In the genomic region with DNA sequence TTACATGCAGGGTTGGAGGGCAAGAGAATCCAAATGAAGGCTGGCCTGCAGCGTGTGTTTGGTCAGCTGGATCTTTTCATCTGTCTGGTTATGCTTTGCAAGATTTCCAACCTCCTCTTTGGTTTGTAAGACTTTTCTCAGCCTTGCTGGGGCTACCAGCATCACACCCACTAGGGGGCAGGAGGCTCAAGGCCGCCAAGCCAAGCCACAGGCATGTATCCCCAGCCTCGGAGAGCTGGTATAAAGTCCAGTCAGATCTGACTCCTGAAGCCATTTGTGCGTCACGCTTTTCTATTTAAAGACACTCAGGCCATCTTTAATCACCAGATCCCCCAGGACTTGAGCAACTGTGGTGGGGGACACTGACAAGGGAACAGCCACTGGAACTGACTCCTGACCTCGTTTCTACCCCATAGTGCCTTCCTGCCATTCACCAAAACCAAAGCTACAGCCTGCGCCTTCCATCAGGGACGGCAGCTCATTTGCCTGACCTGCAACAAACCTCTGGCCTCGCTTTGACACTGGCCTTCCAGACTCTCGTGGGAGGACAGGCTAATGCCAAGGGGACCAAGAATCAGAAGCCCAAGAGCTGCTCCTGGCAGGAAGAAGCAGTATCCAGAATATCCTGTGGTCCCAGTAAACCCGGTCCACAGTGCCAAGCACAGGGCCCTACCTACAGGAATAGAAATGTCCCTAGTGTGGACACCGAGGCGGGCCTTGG, we compare ENCODE assay signal across 8 mouse cellular contexts. TPM values are rescaled to one million over a fixed set of nuclear protein-coding genes. Genes with fewer than 3 reads are reported as not detected.
DNase-seq lines count a peak whose midpoint lies in the region; ATAC-seq and TF ChIP-seq lines count a peak whose summit lies in the region.

No protein-coding gene starts in this region.

- 48% methylated on average over 13 of the region's 13 CpGs for WGBS in bone marrow, adult 2 months
- WGBS in stomach, embryonic 15.5 days: 45% methylated on average over 13 of the region's 13 CpGs

- no peak overlapping the region for H3K4me3 ChIP-seq in bone marrow, adult 2 months (replicated peaks; ENCODE audit: control insufficient read depth, low read depth, low read length)
- H3K4me3 ChIP-seq in embryonic fibroblast, embryonic 13.5 days (ENCODE audit: insufficient read depth, low read length): no peak overlapping the region
- H3K4me3 ChIP-seq in stomach, embryonic 15.5 days (replicated peaks): no peak overlapping the region

- H3K27ac ChIP-seq in bone marrow, adult 2 months (ENCODE audit: control insufficient read depth, insufficient read depth, low read depth, low read length, poor library complexity): peak overlapping the region; percentile 31; the same call in 1 of the 2 replicates
- peak overlapping the region; percentile 64 for H3K27ac ChIP-seq in embryonic fibroblast, embryonic 13.5 days (ENCODE audit: insufficient read depth, low read length)
- H3K27ac ChIP-seq in stomach, embryonic 15.5 days: peak overlapping the region; percentile 32; the same call in 1 of the 2 replicates

- no peak for TF ChIP-seq POLR2A in bone marrow, adult 2 months (IDR thresholded peaks at IDR 0.05; ENCODE audit: borderline replicate concordance, control insufficient read depth, low read depth, low read length)
- no peak for TF ChIP-seq POLR2A in embryonic fibroblast, embryonic 13.5 days (IDR thresholded peaks at IDR 0.05; ENCODE audit: low read depth, low read length)

- DNase-seq in frontal cortex, adult 2 months (ENCODE audit: extremely low spot score in 1 of 2, low spot score in 1 of 2): peak; percentile 57 to 83
- peak; percentile 82 for DNase-seq in left cerebral cortex, postnatal 4 days

- H3K27me3 ChIP-seq in stomach, embryonic 15.5 days (replicated peaks): no peaks in the 10 kb centered on the region

- H3K9me3 ChIP-seq in stomach, embryonic 15.5 days: no peaks in the 10 kb centered on the region

- H3K36me3 ChIP-seq in stomach, embryonic 15.5 days: no peaks in the 10 kb centered on the region

- TF ChIP-seq CTCF in bone marrow, adult 2 months (IDR thresholded peaks at IDR 0.05; ENCODE audit: control insufficient read depth, insufficient read depth, low read length): peak; percentile 96
- TF ChIP-seq CTCF in embryonic fibroblast, embryonic 13.5 days (IDR thresholded peaks at IDR 0.05; ENCODE audit: borderline replicate concordance, insufficient read depth, low read length): peak; percentile 86

- H3K4me2 ChIP-seq in stomach, embryonic 15.5 days: no peak overlapping the region

- ATAC-seq in frontal cortex, adult (ENCODE audit: low TSS enrichment): no peak
- peak; percentile 73 to 81 for ATAC-seq in hematopoietic stem cell, adult 5-6 weeks (replicated peaks in 1 of 2; ENCODE audit: insufficient read depth in 1 of 2, low FRiP score in 2 of 2, low TSS enrichment in 1 of 2, low read depth in 1 of 2, poor library complexity in 2 of 2, severe bottlenecking in 2 of 2)
- peak; percentile 55; the same call in 1 of the 2 replicates for ATAC-seq in monocyte, adult 5-6 weeks (replicated peaks; ENCODE audit: insufficient number of reproducible peaks, low FRiP score, low TSS enrichment, poor library complexity, severe bottlenecking)
- ATAC-seq in stomach, embryonic 15.5 days (ENCODE audit: insufficient read depth, low FRiP score, low read depth): peak; percentile 64

- peaks cover 3% of the 10 kb centered on the region; the same call in 1 of the 2 replicates for H3K4me1 ChIP-seq in bone marrow, adult 2 months (ENCODE audit: control insufficient read depth, insufficient read depth, low read length)
- H3K4me1 ChIP-seq in embryonic fibroblast, embryonic 13.5 days (ENCODE audit: control insufficient read depth, insufficient read depth, low read length): peaks cover 12% of the 10 kb centered on the region
- H3K4me1 ChIP-seq in stomach, embryonic 15.5 days: peaks cover 21% of the 10 kb centered on the region

- no peak overlapping the region for H3K9ac ChIP-seq in stomach, embryonic 15.5 days

- intact Hi-C loops in left cerebral cortex, postnatal 4 days (cut with DNase I): no loop called here

RNA-seq across cellular contexts. Expression of a gene that starts 49.7 kb away (rescaled TPM):
- 32.1 and 33.7 TPM in 2 replicates for polyA plus RNA-seq in frontal cortex, adult 2 months (2012; rRNA removed)
- 13.1 and 14.8 TPM in 2 replicates for polyA plus RNA-seq in bone marrow, adult 2 months (2011; ENCODE audit: insufficient read depth, insufficient read length, low replicate concordance, missing spikeins)
- 38.1 and 46.0 TPM in 2 replicates for polyA plus RNA-seq in embryonic fibroblast, embryonic 13.5 days (2011; ENCODE audit: insufficient read length, low read depth, missing spikeins)
- 61.8 and 79.4 TPM in 2 replicates for total RNA-seq in hematopoietic stem cell, adult 5-6 weeks (2017)
- 10 to 100 TPM; 60.9 to 61.4 TPM for total RNA-seq in left cerebral cortex, postnatal 4 days (2021)
- 67.9 to 73.5 TPM (median 73.1 TPM) in 3 replicates for total RNA-seq in monocyte, adult 5-6 weeks (2017)
- polyA plus RNA-seq in stomach, embryonic 15.5 days (2015; fragmentation: Nextera tagmentation; extraction: Ambion mirVana): 37.8 and 41.8 TPM in 2 replicates

RNA-seq across cellular contexts. Expression of a gene that starts 49.7 kb away (rescaled TPM):
- 38.4 and 44.0 TPM in 2 replicates for polyA plus RNA-seq in frontal cortex, adult 2 months (2012; rRNA removed)
- 14.6 and 24.0 TPM in 2 replicates for polyA plus RNA-seq in bone marrow, adult 2 months (2011; ENCODE audit: insufficient read depth, insufficient read length, low replicate concordance, missing spikeins)
- polyA plus RNA-seq in embryonic fibroblast, embryonic 13.5 days (2011; ENCODE audit: insufficient read length, low read depth, missing spikeins): 25.0 and 29.1 TPM in 2 replicates
- total RNA-seq in hematopoietic stem cell, adult 5-6 weeks (2017): 14.3 and 15.9 TPM in 2 replicates
- total RNA-seq in left cerebral cortex, postnatal 4 days (2021): 100 to 1,000 TPM; 140 to 147 TPM
- total RNA-seq in monocyte, adult 5-6 weeks (2017): 37.1 to 51.1 TPM (median 40.7 TPM) in 3 replicates
- 19.8 and 22.0 TPM in 2 replicates for polyA plus RNA-seq in stomach, embryonic 15.5 days (2015; fragmentation: Nextera tagmentation; extraction: Ambion mirVana)
